Mouse (Mus musculus) kidney, adult 18-20 months (tissue): Measurements from ENCODE around the gene Hpcal1.
A peak's percentile ranks its signal among the peaks of the same experiment; 100 is the strongest.
"Not testable (repeated sequence)": the region's sequence is repeated elsewhere in the genome, so short reads cannot be mapped to it uniquely, and the experiment has no call there.

Source experiments
- DNase-seq: peaks from one replicate; pipeline ENCODE4 v3.0.0; 2021

Hpcal1 gene

DNA sequence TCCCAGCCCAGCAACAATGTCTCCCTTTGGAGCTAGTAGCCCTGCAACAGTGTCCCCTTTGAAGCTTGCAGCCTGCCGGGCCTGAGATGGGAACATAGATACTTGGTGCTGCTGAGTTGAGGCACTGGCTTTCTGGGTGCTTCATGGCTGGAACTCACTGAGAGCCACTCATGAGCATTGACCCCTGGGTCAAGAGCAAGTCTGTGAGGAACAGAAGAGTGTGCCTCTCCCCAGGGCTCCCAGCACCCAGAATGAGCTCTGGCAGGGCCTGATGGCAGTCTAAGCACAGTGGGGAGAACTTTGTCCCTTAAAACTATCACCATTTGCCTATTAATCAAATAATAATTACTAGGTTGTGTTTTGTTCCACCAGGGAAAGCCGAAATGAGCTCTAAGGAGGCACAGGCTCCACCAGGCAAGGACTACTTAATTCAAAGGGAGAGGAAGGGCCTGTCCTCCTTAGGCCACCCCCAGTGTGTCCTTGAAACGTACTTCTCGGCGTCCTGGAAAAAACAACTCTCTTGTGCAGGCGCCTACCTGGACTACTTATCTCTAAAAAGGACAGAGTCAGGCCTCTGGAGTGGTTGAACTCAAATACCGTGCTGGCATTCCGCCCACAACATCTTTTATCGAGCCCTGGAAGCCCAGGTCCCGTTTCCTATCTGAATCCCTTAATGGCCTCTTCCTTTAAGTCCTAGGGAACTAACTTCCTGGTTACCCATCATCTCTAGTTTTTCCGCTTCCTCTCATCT is 52.1 kb downstream of the Hpcal1 start:
- DNase-seq, result peak; percentile 51

DNA sequence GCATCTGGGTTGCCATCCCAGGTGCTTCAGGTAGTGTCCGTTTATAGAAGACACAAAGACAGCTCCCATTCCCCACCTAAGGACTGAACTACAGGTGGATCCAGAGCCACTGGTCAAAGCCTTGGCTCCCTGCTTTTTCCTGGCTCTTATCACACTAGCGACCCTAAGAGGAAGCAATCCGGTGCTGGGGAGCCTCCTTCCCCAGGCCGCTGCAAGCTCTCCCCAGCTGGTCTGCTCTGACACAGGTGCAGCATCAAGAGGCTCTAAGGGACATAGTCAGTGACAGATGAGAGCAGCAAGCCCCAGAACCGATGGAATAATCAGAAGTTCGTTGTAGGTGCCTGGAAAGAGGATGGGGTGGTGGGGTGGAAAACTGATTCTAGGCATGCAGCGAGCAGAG is 54.8 kb downstream of the Hpcal1 start:
- DNase-seq, result no peak

DNA sequence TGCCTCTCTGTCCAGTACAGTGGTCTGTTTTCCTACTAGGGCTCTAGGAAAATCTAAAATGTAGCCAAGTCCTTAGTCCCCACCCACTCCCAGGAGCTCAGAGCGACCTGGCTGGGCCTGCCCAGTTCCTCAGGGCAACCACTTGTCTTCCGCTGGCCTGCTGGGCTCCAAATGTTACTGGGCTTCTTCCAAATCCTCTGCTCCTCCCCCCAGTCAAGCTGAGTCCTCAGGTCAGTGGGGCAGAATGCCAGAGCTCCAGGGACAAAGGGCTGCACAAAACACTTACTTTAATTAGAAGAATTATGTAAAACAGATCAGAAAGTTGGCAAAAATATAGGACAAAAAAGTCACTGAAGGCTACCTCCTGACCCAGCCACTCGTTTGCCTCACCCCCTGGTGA is 56.1 kb downstream of the Hpcal1 start:
- DNase-seq, result peak; percentile 92

DNA sequence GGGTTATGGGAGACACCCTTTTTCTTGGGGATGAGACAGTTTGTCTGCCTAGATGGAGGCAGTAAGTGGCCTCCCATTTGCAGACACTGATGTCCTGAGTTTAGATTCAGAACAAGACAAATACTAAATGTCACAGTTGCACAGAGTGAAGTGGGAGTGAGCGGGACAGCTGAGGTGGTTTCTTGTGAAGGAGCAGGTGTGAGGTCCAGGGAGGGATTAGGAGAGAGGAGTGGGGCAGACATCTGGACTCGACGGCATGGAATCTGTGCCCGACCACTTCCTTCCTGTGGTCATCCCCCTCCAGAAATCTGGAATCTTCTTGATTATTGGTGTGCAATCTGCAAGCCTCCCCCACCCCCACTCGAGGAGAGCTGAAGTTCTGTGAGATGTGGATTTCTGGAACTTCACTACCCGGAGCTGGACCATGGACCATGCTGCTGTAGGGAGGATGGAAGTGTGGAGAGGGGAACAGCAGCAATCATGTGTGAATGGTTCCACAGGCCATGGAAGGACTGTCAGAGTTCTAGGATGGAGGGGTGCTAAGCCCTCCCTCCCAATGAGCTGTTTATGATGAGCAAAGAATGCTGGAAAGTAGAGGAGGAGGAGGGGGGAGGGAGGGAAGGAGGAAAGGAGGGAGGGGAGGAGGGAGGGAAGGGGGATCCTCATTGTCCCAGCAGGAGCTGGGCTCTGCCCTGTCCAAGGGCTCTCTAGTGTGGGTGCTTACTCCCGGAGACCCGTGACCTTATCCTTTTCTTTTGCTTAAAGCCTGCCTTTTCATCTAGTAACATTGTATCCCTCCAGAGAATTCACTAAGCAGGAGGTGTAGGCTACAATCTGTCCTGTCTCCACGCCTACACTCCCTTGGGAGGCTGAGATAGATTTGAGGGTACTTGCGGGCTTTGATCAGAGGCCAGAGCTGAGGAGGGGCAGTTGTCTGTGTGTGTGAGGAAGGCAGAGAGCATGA is 56.8 kb downstream of the Hpcal1 start:
- no peak for DNase-seq

DNA sequence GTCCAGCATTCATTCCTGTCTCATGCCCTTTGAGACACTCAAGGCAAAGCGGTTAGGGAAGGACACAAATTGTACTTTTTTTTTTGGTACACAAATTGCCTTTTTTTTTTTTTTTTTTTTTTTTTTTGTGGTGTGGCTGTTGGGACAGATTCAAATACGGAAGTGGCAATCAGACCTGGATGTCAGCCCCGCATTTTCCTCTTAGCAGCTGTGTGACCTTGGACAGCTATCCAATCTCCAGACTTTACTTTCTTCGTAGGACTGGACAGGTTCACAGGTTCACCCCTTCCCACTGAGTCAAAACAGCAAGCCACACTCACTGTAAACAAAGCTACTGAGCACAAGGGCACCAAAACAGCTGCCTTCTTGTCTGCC is 57.5 kb downstream of the Hpcal1 start:
- DNase-seq, result no peak

DNA sequence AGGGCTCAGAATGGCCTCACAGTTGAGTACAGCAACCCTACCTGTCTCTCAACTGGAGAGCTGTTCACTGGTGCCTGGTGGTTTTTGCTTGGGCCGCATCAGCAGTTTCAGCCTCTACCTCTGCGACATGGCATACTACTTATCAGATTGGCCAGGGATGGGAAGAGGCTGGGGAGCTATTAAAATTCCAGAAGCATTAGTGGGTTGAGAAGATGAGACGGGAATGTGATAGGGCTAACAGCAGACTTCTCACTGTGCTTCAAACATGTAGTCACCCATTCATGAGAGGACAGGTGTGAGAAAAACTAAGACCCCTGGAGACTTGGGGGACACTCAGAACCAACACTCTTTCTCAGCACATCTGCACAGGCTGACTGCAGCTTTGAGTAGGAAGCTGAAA is 59.1 kb downstream of the Hpcal1 start:
- no peak for DNase-seq

DNA sequence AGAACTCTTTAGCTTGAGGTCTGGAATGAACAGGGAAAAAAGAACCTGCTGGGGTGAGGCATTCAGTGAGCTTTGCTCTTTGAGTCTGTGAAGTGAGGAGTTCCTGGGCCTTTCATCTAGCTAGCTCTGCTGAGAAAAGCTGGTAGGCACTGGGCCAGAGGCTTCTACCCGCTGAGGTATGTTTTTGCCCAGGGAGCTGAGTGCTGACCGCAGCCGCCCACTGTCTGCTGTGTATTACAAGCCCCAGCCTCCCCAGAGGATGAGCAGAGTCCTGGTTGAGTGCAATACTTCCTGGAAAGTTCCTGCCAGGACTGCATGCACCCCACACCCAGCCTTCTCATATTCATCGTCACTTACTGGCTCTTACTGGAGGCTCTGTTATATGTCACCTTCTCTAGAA is 59.8 kb downstream of the Hpcal1 start:
- DNase-seq, result peak; percentile 77

DNA sequence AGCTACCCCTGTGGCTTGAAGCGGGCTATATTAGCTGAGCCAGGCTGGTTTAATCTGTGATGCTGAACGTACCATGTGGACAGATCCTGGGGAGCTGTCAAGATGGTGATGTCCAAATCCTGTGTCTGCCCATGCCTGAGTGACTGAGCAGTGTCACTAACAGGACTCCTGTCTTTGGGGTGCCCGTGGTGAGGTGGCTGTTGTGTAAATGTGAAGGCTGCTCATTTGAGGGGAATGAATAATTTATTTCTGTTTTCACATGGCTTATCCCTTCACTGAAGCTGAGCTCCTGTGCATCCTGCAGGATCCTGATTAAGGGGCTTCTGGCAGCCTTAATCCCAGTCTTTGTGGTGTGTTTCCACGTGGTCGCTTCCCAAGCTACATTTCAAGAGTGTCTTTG is 62.2 kb downstream of the Hpcal1 start:
- DNase-seq, result no peak

DNA sequence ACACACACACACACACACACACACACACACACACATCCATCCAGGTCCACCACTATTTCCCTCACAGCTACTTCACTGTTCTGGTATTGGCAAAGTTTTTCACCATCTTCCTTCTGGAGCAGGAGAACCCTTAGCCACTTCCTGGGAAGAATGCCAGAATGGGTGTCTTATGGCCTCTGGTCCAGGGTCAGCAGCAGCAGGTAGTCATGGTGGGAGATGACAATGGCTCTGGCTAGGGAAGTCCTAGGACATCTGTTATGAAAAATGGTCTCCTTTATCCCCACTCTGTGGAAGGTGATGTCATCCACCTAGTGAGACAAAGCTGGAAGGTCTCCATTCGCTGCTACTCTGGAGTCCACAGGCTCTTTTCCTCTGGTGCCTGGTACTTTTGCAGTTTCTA is 64.1 kb downstream of the Hpcal1 start:
- no peak for DNase-seq

DNA sequence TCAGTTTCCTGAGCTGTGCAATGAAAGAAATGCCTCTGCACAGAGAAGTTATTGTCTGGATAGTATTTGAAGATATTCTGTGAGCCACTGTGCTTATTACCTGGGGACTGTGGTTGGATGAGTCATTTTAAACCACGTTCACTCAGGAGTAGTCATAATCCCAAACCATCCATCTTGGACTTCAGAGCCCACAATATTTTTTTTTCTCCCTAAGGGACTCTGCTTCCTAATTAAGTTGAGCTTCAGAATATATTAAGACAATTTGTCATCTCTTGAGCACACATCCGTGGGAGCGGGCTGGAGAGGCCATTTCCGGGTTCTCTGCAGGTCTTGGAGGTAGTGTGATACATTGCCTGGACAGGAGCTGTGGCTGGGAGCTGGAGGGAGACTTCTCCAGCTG is 66.2 kb downstream of the Hpcal1 start:
- DNase-seq, result no peak

DNA sequence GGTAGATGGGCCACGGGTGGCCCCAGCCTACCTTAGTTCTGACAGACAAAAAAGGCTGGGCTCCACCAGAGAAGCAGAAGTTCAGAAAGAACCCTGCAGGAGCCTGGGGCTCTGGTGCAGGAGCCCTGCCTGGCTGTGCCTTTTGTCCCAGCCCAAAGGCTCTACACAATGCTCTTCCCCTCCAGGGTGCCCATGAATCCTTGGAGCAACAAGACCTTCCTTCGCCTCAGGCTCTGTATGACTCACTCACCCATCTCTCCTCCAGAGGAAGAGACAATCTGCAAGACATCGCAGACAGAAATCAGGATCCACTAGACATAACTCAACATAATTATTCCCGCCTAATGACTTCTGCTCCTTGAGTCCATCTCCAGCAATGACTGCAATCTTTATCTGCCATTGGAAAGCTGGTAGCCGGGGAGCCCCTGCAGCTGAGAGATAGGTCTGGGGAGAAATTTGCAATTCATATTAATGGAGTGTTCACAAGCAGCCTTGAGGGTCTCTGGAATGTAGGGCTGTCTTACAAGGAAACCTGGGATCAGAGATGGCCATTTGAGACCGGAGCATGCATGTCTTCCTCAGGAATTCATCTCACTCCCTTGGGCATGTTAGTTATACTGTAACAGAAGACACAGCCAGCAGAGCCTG is 71.8 kb downstream of the Hpcal1 start:
- DNase-seq, result no peak

DNA sequence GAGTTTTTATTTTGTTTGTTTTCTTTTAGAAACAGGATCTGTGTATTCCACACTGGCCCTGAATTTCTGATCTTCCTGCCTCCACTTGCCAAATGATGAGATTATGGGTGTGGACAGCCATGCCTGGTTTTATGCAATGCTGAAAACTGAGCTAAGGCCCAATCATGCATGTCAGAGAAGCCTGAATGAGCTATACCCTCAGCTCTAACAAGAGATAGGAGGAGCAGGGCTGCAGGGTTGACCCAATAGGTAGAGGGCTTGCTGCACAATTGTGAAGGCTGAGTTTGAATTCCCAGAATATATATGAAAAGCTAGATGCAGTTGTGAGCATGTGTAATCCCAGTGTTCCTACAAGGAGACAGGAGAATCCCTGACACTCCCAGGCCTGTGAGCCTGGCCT is 72.4 kb downstream of the Hpcal1 start:
- DNase-seq, result no peak

DNA sequence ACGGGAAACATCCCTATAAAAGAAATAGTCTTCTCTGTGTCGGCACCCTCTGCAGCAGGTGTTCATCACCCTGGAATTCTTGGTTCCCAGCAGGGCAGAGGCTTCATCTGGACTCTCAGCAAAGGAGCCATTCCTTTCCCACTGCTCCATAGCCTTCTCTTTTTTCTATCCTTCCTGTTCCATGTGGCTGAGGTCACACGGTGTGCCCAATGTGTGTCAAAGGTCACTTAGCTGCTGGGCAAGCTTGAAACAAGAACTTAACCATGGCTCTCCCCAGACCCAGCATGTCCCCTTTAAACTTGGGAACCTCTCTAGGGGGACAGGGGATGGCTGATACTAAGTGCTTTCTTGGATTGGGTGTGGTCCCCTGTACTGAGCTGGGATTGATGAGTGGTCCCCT is 73.3 kb downstream of the Hpcal1 start:
- no peak for DNase-seq

DNA sequence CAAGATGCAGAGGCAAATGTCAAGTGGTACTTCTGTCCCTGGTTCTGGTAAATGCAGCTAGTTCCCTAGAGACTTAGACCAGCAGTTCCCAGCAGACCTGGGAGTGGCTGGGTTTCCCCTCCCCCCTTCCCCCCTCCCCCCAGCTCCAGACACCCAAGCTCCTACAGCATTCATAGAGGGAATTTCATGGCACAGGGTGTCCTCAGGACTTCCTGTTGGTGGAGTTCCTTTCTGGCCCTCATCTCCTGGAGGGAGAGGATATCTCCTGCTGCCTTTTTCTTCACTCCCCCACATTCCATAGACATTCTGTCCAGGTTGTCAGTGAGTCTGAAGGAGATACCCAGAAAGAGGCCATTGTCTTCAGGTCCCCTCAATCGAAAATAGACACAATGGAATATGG is 76.9 kb downstream of the Hpcal1 start:
- not testable (repeated sequence) for DNase-seq

DNA sequence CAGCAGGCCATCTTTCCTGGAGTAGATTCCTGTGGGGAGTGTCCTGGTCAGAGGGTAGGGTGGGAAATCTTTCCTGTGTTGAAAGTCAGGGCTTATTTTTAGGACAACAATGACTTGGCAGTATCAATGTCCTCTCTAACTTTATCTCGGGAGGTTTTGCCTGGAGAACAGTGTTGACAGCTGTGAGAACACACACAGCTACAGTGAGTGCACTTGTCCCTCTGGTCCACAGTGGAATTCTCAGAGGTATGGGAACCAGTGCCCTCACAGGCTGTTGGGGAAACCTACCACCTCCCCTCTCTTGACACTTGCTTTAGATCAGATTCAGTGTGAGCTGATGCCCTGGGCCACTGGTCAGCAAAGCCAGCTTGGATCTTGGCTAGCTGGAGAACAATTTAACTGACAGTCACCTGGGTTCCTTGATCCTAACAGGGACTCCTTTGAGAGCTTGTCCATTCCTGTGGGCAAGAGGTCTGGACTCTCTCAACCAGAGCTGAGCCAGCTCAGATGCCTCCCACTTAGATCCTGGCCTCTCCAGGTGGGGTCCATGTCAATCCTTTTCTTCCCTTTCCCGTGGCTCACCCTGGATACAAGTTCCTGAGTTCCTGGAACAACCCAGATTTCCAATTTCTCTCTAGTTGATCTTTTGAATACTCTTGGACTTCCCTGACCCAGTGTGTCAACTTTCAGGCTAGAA is 79.0 kb downstream of the Hpcal1 start:
- DNase-seq, result no peak

DNA sequence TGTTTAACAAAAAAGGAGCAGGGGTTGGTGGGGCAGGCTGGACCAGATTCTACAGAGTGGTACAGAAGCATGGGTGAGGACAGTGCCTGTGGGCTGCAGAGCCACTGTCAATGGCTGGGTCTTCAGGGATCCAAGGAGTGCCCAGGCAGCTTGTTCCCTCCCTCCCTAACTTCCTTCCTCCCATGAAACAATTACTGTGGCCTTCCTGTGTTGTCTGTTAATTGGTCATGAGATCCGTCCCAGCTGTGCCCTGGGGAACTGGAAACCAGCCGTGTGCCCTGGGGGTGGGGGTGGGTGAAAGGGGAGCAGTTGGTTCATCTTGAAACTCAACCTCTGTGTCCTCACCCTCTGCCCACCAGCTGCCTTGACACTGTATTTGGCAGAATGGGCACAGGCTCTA is 79.9 kb downstream of the Hpcal1 start:
- DNase-seq, result no peak

DNA sequence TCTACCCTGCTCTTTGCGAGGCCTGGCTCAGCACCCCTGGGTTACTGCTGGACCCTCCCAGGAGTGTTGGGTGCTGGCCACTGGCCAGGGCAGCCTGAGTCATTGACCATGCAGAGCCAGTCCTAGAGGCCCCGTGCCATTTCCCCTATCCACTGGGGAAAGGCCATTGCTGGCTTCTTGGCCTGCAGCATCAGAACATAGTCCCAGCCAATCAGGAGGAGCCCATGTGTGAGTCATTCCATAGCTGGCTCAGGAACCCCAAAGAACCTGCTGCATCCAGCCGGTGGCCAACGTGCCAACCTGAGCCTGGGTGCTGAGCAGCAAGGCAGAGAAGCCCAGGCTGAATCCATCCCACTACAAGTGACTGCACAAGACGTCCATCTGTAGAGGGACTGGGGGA is 83.1 kb downstream of the Hpcal1 start:
- peak; percentile 59 for DNase-seq

DNA sequence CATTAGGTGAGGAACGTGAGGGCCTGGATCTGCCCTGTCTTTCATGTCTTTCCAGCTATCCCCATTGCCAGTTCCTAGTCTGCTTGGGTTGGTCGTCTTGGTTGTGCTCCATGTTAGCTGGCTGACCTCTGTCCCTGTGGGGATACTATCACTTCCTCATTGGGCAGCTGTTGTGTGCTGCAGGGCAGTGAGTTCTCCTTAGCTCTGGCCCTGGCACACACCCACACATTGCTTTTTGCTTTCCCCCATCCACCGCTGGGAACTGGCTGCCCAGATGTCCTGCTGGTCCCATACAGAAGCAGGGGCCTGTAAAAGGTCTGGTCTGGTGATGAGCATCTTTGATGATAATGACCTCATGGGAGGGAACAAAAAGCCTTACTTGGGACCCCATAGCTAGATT is 84.2 kb downstream of the Hpcal1 start:
- DNase-seq, result not testable (repeated sequence)

DNA sequence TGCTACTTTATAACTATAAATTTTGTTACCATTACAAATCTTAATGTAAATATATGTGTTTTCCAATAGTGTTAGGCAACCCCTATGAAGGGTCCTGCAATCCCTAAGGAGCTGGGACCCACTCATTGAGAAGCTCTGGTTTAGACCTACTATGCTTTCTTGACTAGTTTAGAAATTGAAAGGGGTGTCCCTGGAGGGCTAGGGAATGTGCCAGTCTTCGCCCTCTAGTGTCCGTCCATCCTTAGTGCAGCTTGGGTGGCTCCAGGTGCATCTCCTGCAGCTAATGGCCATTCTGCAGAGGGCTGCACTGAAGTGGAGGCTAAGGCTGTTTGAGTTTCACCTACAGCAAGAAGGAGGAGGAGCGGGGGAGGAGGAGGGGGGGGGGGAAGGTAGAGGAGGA is 87.7 kb downstream of the Hpcal1 start:
- DNase-seq, result peak; percentile 44

DNA sequence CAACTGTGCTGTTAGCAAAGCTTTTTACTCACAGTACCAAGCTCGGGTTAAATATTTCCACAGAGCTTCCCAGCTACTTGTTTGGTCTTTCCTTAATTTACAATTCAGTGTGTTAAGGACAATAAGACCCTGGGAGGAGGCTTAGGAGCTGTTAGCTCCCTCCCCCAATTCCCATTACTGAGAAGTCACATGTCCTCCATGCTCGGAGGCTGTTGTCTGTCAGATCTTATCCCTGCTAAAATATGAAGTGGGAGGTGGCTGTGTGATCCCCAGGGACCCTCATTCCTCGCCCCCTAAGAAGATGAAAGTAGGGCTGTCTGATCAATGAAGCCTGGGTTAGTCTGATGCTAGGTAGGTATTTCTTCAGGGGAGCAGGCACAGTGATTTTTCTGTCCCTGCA is 88.4 kb downstream of the Hpcal1 start:
- DNase-seq, result no peak

DNA sequence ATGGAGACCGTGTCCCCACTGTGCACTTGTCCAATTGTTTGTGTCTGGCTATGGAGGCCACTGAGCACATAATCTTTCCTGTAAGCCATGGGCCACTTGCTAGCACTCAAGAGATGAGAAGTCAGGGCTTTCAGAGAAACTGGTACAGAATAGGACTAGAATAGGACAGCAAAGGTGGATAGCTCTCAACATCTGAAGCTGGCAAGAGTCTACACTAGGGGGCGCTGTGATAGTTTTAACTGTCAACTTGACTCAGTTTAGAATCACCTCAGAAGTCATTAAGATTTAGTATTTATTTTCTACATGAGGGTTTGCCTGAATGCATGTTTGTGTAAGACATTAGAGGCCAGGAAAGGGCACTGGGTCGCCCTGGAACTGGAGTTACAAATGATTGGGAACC is 98.8 kb downstream of the Hpcal1 start:
- no peak for DNase-seq

DNA sequence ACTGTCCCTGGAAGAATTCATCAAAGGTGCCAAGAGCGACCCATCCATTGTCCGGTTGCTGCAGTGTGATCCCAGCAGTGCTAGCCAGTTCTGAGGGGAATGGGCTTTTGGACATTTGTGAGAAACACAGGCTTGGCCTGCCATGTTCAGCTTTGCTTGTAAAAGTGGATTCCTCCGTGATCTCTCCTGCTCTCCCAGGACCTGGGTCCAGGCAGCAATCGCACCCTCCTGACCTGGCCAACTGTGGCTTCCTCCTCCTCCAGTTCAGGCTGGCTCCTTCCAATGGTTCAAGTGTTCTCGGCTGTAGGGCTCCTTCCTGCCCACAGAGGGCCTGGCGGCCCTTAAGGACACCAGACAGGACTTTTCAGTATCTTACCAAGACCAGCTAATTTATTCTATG is 100.5 kb downstream of the Hpcal1 start:
- no peak for DNase-seq

DNA sequence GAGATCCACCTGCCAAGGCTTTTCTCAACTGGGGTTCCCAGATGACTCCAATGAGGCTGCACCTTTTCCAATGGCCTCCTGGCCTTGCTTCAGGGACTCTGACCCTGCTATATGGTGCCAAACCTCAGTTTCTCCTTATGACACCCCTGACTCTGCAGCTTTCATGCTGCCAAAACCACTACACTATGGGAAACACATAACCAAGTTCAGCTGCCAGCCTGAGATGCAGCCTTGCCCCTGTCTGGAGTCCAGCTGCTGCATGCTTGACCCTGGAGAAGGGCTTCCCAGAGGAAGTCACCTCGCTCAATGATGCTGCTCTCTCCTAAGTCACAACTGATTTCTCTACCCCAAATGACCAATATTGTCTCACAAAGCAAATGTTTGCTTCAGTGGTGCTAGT is 102.1 kb downstream of the Hpcal1 start:
- DNase-seq, result no peak
